Mouse (Mus musculus) thymus, adult 2 months (tissue): ENCODE data around the gene Olfr965.

Experiments used
- CTCF ChIP-seq: fragments of 200-500 bp; IDR thresholded peaks from 2 replicates; pipeline ENCODE4 v1.5.1; 2012; ENCODE audit warnings: mild to moderate bottlenecking, control low read depth, low read length, moderate library complexity, borderline replicate concordance; ENCODE audit not compliant: control insufficient read depth, poor library complexity, insufficient read depth; ENCODE audit errors: extremely low read depth
- POLR2A ChIP-seq: fragments of 200-500 bp; IDR thresholded peaks from 2 replicates; pipeline ENCODE4 v1.6.1; 2012; ENCODE audit warnings: mild to moderate bottlenecking, low read length, control low read depth, moderate library complexity; ENCODE audit not compliant: control insufficient read depth, poor library complexity, insufficient read depth; ENCODE audit errors: extremely low read depth

- TF ChIP-seq CTCF (no peak), POLR2A (no peak)
Observed at GRCm38 (mm10) chr9:39745949-39746348, 34.8 kb downstream of the Olfr965 start, which contains the start of gene Olfr967.
